Mouse (Mus musculus) heart, postnatal 36 days (tissue): Measurements from ENCODE around the gene Zfp286. TPM values are rescaled to one million over a fixed set of nuclear protein-coding genes. Genes with fewer than 3 reads are reported as not detected.
"Not testable (repeated sequence)": the region's sequence is repeated elsewhere in the genome, so short reads cannot be mapped to it uniquely, and the experiment has no call there.

Experiments
- DNase-seq, 2 experiments: peaks; one replicate each; pipeline ENCODE4 v3.0.0; 2021 to 2022
- intact Hi-C: fragments of 180-260 bp; cut with DNase I; formaldehyde crosslinking; loops from one replicate; pipeline ENCODE4 v1.15.1; 2025
- total RNA-seq, 2 experiments: library from RNA; stranded (reverse); gene quantifications; 2 replicates each; pipeline ENCODE4 v1.2.3; 2021

Zfp286 gene
- total RNA-seq, 2 experiments from 2014 or later = 0.70 to 1.1 TPM

DNA sequence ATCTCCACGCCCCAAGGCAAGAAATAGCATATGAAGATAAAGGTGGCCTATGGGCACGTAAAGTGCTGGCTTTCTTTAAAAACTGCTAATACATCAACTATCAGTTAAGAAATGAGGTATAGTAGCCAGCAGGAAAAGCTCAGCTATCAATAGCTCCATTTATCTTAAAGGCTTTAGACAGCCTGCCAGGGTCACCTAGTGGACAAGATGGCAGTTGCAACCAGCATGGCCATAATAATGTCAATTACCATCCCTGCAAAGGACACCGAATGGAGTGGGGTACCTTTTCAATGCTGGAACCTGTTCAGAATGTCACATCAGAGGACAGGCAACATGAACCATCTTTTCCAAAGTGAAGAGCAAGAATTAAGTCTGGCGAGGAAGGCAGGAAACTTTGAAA is 19.9 kb upstream of the Zfp286 start:
- intact Hi-C loops = loop anchor here (2.0 kb wide), 1 partner anchor 52 kb away; no protein-coding TSS in a partner anchor

DNA sequence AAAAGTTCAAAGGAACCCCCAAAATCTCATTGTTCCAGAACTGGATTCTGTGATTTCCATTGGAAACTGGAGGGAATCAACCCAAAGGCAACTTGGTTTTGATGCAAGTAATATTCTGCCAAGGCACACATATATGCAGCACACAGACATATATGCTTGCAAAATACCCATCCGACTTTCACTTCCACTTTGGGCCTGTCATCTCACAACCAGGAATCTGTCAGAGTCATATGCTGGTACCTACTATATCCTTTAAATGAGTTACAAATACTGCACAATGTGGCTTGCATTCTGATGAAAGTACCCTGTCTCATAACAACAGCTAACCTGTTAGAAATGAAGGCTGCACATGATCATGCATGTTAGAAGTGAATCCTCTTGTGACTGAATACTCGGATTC is 18.7 kb upstream of the Zfp286 start:
- intact Hi-C loops = loop anchor here (2.0 kb wide), 1 partner anchor 51 kb away; no protein-coding TSS in a partner anchor
- DNase-seq = no peak

More for the DNA sequence above, 19.9 kb upstream of the Zfp286 start:
- peak in 1 of 2 experiments; percentile 20 for DNase-seq

DNA sequence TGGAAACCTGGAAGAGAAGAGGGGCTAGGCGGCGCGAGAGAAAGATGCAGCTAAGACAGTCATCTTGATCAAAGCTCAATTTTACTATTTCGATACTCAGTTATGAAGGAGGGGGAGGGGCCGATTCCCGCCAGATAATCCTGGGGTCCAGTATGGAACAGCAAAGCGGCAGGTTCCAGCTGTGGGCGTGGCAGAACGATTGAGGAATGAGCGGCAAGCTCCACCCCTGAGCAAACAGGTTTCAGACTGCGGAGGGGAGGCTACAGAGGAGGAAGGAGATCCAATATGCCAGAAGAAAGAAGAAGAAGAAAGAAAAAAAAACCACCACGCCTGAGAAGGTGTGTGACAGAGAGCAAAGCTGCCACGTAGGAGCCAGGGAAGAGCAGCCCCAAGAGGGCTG is 14.9 kb upstream of the Zfp286 start:
- intact Hi-C loops = no loop called here
- DNase-seq = no peak

DNA sequence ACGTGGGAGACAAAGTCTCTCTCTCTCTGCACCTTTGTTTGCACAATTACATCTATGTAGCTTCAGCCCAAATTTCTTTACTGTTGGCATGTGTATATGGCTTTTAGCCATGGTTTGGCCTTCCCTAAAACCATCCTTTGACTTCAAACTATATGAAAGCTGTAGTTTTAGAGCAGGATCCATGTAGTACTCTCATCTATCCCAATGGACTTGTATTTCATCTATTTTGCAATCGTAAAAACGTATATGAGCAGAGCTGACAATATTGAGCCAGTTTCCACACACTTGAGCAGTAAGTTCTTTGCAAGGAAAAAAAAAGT is 315 bp upstream of the Zfp286 start:
- intact Hi-C loops = no loop called here
- DNase-seq = no peak

DNA sequence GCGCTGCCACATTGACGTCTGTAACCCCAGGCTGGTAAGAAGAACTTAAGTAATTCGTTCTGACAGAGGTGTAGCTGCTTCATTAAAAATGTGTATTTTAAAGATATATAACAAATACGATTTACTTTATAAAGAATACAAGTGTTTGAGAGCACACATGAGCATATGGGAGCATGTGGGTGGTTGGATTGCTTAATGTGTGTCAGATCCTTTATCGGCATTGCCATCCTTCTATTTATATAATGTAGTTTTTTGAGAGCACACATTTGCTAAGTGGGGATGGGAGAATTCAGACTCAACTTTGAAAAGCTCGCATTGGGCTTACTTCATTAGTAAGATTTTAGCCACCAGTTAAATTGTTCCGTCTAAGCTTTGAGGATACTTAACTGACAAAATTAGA is 12.8 kb downstream of the Zfp286 start:
- DNase-seq = no peak
- intact Hi-C loops = no loop called here

DNA sequence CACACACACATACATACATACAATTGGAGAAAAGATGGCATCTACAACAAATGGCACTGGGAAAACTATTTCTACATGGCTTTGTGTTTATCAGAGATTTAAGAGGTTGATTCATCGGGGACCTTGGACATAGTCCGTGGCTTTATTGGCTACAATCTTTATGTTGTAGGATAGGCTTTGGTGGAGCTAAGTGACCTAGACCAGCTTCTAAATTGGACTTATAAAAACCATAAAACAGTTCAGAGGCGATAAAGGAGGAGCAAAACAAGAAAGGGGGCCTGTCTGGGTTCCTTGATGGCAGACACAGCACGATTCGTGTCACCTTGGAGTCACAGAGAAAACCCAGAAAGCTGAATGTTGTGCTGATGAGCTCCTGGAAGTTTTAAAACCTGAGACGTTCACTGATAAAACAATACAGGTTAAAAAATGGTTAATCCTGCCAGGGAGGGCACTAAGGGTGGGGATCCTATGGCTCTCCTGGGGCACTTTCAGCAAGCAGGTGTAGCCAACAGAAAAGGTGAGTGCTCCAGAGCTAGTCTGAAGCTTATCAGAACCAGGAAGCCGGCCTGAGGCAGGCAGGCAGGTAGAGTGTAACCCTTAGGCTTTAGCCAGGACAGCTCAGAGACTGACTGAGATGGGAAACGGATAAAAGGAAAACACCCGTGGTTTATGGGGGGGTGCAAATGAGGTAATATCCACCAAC is 28.4 kb downstream of the Zfp286 start:
- intact Hi-C loops = no loop called here
- DNase-seq = no peak

DNA sequence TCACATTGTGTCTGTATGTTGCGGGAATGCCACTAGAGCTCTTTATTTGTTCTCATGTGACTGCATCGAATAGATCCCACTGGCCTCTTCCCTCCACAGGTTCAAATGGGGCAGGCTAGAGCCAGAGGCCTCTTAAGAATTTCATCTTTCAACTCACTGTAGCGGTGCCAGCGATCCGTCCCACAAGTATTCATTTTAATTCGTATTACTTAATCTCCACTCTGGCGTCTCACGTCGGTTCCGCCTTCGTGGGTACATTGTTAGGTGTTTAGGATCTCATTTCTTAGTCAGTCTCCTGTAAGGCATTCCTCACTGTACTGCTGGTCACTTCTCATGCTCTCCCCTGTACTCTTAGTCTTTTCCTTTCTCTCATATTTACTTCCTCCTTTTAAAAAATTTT is 30.8 kb downstream of the Zfp286 start:
- DNase-seq = no peak
- intact Hi-C loops = loop anchor here (5.0 kb wide), 1 partner anchor 374 kb away; no protein-coding TSS in a partner anchor

DNA sequence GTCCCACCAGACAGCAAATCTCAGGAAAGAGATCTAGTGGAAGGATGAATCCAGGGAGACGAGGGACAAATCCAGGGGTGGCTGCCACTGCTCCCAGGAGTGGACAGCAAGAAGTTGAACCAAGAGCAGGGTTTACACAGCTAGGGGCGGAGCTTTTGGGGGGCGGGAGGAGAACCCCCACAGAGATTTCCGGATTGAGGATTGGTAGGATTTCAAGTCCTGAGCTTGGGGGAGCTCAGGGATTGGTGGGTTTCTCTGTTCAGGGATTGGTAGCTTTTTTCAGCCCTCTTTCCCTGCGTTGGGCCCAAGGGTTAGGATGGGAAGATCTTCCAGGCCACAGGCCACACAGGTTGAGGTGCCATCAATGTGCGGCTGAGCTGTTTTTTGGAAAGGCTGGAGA is 31.4 kb downstream of the Zfp286 start:
- no peak for DNase-seq
- intact Hi-C loops = loop anchor here (2.0 to 5.0 kb wide), 2 partner anchors 51 to 374 kb away; no protein-coding TSS in a partner anchor

DNA sequence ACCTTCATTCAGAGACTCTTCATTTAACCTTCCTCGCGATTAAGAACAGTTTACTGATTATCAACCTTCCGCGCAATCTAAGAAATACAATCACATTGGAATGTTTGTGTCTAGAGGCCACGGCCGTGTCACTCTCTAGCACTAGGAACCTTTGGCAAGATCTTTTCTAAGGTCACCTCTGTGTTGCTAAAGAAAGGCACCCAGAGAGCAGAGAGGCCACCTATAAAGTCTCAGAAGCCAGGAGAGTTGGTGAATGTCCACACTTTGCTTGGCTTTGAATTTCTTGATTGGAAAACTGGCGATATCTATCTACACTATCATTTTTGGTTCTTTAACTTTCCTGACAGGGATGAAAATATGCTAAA is 32.1 kb downstream of the Zfp286 start:
- DNase-seq = no peak
- intact Hi-C loops = loop anchor here (2.0 to 5.0 kb wide), 2 partner anchors 52 to 375 kb away; no protein-coding TSS in a partner anchor

DNA sequence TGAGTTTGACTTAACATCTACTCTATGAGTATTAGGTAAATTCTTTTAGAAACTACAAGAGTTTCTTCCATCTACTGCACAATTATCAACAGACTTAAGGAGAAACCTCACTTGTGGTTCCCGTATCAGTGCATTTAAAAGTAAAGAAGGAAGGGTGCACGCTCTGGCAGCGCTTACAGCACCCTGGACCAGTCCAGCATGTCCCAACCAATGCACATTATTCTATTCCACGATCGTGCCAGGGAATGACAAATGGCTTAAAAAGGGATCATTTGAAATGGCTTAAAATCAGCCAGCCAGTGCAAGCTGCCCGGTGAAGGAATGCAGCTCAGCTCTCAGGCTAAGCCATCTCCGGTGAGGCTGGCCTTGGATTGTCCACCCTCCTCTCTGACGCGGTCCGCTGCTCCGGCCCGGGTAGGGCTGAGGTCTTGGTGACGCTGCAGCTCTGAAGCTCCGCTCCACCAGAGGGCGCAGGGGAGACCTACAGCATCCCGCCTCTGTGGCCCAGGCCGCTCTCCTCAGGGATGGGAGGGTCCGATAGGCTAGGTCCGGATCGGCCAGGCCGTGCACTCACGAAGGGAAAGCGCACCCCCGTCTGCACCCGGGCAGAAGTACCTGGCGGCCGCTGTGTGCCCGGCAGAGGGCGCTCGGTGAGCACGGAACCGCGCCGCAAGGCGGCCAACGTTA is 32.7 kb downstream of the Zfp286 start:
- intact Hi-C loops = loop anchor here (1.0 to 5.0 kb wide), 3 partner anchors 52 to 376 kb away; no protein-coding TSS in a partner anchor
- peak; percentile 93 to 96 for DNase-seq

DNA sequence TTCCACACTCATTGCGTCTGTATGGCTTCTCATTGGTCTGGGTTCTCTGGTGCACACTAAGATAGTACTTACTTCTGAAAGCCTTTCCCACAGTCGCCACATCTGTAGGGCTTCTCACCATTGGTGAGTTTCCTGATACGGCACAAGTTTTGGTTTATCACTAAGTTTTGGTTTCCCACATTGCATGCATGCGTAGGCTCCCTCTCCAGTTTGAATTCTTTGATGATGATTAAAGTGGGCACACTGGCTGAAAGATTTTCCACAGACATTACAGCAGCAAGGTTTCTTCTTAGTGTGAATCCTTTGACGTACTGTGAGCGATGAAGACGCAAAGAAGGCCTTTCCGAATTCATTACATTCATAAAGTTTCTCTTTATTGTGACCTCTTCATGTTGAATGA is 36.5 kb downstream of the Zfp286 start, which contains the start of gene Gm10428:
Gene Gm10428, plus strand, starts transcription at position 321 of the 400 bp plus-strand sequence.
- intact Hi-C loops = no loop called here
- no peak for DNase-seq

DNA sequence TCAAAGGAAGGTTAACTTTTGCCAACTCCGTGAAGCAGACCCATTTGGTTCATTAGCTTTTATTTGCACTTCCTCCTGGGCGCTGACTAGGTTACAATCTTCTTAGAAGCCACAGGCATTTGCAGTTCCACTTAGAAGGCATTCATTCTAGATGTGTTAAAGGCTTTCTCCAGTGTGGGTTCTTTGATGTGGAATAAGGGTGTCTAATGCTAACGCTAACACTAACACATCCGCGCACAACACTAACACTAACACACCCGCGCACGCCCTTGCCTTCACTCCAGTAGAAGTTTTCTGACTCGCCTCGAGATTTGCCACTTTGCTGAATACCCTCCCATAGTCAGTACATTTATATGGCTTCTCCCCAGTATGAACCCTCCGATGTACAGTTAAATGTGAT is 37.1 kb downstream of the Zfp286 start:
- no peak for DNase-seq
- intact Hi-C loops = no loop called here

DNA sequence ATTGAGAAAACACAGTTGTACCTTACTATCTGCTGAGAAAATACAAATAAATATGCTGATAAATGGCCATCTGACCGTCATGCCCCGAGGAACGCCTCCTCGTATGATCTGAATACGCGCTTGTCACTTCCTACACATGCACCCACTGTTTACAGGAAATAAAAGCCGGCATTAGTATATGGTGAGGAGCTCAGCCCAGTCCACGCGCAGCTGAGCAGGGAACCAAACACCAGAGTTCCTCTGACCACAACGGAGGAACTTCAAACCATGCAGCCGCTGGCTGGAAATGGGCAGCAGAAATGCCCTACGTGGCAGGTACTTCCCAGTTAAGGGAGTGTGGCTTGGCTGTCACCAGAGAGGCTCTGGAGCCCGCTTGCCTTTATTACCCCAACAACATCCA is 39.8 kb downstream of the Zfp286 start:
- intact Hi-C loops = loop anchor here (5.0 kb wide), 1 partner anchor 423 kb away; no protein-coding TSS in a partner anchor
- not testable (repeated sequence) for DNase-seq

DNA sequence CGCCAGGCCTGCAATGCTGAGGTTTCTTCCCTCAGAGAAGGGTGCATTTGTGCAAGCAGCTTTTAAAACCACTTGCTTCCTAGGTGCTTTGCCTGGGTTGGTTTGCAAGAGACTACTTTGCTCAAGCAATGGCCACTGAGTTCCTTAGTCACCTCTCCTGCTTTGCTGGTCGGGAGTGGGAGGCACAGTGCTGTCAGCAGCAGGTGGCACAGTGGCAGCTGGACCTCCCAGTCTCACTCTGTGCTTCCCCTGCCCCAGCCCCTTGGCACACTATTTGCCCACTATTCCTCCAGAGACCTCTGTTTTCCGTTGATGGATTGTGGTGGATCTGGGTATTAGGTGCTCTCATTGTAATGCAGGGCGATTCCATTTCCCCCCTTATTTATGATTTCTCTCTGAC is 41.2 kb downstream of the Zfp286 start:
- no peak for DNase-seq
- intact Hi-C loops = loop anchor here (5.0 kb wide), 1 partner anchor 424 kb away; no protein-coding TSS in a partner anchor

DNA sequence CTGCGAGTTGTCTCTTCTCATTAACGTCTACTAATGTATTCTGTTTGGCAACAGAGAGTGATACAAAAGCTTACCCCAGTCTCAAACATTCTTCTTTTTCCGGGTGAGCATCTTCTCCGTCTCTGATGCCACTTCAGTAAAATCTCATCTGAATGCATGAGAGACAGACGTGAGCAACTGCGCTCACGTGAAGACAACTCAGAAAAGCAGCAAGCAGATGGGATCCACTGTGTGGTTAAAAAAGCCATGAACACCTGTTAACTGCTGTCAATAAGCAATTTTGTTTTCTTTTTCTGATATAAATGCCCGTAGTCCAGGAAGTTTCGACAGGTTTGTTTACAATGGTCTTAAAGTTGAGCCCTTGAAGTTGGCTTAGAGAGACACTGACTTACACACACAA is 42.0 kb downstream of the Zfp286 start:
- intact Hi-C loops = loop anchor here (5.0 kb wide), 1 partner anchor 425 kb away; no protein-coding TSS in a partner anchor
- no peak for DNase-seq

DNA sequence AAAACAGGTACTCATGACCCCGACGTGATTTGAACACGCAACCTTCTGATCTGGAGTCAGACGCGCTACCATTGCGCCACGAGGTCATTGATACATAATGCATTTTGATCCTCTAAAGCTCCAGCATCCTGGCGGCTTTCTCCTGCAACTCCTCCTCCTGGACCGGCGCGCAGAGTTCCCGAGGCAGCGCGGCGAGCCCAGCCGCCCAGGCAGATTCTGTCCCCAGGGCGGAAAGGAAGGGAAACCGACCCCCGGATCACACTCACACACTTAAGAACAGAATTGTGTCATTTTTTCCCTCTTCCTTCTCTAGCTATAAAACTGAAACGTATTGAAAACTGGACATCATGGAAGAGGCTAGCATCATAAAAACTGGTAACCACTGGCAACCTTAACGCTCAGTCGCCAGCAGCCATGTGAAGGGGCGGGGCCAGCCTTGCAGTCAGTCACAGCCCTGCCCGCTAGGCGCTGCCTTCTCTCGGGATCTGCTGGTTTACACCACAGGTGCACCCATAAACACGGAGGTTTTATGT is 43.2 kb downstream of the Zfp286 start:
- intact Hi-C loops = loop anchor here (5.0 kb wide), 1 partner anchor 426 kb away; no protein-coding TSS in a partner anchor
- DNase-seq = peak; percentile 62 to 70

DNA sequence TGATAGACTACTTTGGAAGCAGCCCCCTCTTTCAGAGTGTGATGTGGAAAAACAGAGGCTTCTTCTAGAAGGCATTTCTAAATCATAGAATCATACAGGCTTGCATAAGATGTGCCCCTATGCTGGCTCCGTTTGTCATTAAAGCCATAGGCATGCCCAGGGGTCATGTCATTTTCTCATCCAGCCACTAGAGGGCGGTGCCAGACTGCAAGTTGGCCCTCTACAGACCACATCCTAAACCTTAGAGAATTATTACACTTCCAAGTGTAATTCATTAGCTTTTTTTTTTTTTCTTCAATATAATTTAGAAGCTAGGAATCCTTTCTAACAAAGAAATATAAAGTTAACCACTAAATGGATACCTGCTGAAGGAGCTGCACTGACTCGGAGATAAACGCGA is 45.2 kb downstream of the Zfp286 start:
- peak; percentile 60 to 74 for DNase-seq
- intact Hi-C loops = no loop called here

DNA sequence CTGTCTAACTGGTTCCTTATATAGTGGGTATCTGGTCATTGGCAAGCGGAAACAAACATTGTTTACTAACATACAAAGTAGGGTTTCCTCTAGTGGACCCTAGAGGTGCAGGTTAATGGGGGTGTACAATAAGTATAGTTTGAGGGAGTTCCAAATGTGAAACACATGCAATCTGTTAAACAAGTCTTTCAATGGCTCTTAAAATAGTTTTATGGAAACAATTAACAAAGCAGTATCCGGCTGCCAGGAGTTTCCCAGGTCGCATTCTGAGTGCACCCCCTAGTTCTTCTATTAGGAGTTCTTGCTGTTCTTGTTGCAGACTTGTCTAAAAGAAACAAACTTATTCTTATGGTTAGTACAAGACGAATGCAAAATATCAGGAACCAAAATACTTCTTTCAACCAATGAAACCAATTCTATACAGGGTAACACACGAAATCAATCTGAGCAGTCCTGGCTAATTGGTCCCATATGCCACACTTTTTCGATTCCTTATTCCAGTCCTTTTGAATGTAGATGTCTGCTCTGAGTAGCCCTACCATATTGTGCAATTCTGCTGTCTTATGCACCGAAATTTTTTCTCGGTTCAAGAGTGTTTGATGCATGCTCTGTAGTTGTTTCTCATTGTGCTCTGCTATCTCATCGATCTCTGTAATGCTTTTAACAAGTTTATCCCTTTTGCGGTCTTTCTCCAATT is 46.9 kb downstream of the Zfp286 start:
- intact Hi-C loops = no loop called here
- no peak for DNase-seq

DNA sequence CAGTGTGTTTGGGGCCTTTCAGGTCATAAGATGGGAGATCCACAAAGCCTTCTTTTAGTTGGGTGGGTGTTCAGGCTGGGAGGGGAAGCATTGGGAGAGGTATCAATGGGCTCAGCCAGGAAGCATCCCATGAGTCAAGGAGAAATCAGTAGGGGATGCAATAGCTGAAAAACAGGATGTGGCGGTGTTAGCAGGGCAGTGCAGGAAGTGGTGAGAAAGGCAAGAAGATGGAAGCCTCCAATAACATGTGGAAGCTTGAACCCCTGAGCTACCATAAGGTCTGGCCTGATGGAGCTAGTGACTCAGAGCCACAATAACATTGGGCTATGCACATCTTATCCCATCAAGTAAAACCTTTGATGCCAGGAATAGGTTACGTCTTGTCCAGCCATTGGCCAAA is 48.1 kb downstream of the Zfp286 start:
- intact Hi-C loops = no loop called here
- no peak for DNase-seq

DNA sequence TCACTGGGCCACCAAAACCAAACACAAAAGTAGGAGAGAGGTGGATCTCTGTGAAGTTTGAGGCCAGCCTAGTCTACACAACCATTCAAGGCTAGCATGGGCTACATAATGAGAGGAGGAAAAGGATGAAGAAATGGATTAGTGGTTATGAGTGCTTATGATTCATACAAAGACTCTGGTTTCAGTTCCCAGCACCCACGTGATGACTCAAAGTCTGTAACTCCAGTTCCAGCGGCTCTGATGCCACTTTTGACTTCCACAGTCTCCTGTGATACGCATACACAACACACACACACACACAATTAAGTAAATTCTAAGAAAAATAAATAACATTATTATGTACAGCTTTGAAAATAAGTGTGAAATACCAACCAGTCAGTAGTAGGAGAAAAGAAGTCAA is 56.6 kb downstream of the Zfp286 start:
- intact Hi-C loops = no loop called here
- DNase-seq = no peak

DNA sequence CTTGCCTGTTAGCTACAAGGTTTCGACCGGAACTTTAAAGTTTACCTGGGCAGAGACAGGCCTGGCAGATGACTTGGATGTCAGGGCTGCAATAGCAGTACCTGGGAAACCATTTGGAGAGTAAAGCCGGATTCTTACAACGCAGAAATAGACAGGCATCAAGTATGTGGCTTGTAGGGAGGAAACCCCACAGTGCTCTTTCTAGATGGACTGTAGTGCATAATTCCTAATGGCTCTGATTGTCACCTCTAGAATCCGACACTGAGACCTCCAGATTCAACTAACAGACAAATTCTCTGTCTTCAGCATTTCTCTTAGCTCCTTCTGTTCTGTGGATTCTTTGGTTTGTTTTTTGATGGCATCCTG is 57.3 kb downstream of the Zfp286 start:
- intact Hi-C loops = no loop called here
- no peak for DNase-seq
